Mouse (Mus musculus) heart, adult 2 months (tissue): ENCODE measurements at regions not wholly inside any gene's neighbourhood (a gene's known extent, or its start where the extent isn't known, plus 50 kb on each side); places are given as distances from the start of the nearest gene placed in this dataset.

Experiments
- CTCF ChIP-seq: fragments of 200-600 bp; IDR thresholded peaks from 2 replicates; pipeline ENCODE4 v1.8.1; 2022; ENCODE audit warnings: antibody characterized with exemption, mild to moderate bottlenecking, moderate library complexity
- EP300 ChIP-seq: fragments of 200-500 bp; IDR thresholded peaks from 2 replicates; pipeline ENCODE4 v1.6.1; 2011; ENCODE audit warnings: low read depth, low read length, control low read depth; ENCODE audit not compliant: insufficient read depth
- POLR2A ChIP-seq: fragments of 200-500 bp; IDR thresholded peaks from 2 replicates; pipeline ENCODE4 v1.6.1; 2011; ENCODE audit warnings: mild to moderate bottlenecking, low read depth, low read length, control low read depth; ENCODE audit not compliant: insufficient read depth

- TF ChIP-seq CTCF (no peak), POLR2A (no peak), EP300 (no peak)
Observed at GRCm38 (mm10) chr4:40064457-40064836, 78.4 kb upstream of the Aco1 start.
